Mouse (Mus musculus): ENCODE results near the gene Dpyd.

DNA sequence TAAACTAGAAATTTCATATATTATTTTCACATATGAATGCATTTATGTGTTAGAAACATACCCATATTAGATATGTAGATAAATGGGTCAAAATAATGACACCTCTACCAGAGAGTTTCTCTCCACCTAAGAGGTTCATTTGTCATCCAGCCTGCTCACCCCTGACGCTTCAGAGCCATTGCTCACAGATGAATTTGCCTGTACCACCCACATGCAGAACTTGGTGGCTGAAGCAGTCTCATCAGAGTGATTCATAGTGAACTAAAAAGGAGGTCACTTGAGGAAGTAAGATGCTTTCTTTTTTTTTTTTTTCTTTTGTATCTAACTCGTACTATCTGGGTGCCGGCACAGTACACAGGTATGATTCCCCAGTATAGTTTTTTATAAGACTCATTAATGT is 188.3 kb downstream of the Dpyd start:
- TF ChIP-seq CTCF (IDR thresholded peaks at IDR 0.05; ENCODE audit: borderline replicate concordance, insufficient read depth, low read depth, low read length): no peak
- TF ChIP-seq POLR2A (IDR thresholded peaks at IDR 0.05; ENCODE audit: borderline replicate concordance, insufficient read depth, low read length): no peak

Data from cerebellum, adult 2 months (tissue).